Mouse (Mus musculus) lung, embryonic 14.5 days (tissue): ENCODE measurements at regions not wholly inside any gene's neighbourhood (a gene's known extent, or its start where the extent isn't known, plus 50 kb on each side); places are given as distances from the start of the nearest gene placed in this dataset.

Source experiments
- ATAC-seq: fragments of 200-750 bp; cut with Nextera tagmentation; 2 replicates; pipeline ENCODE4 v1.8.0; 2017; ENCODE audit warnings: mild to moderate bottlenecking, moderate TSS enrichment, moderate library complexity; ENCODE audit not compliant: insufficient read depth
- DNase-seq: peaks from one replicate; pipeline ENCODE4 v3.0.0-alpha.2; 2015
- H3K27ac ChIP-seq: fragments of 300-500 bp; sonication (generic); 2 replicates; pipeline ENCODE4 v1.5.1; 2014; ENCODE audit warnings: low read depth, mild to moderate bottlenecking, moderate library complexity
- H3K27me3 ChIP-seq: fragments of 300-500 bp; sonication (generic); 2 replicates; pipeline ENCODE4 v1.6.1; 2014; ENCODE audit warnings: low read length, control low read depth; ENCODE audit not compliant: insufficient read depth
- H3K36me3 ChIP-seq: fragments of 300-500 bp; sonication (generic); 2 replicates; pipeline ENCODE4 v1.6.1; 2014; ENCODE audit warnings: control low read depth; ENCODE audit not compliant: insufficient read depth
- H3K4me1 ChIP-seq: fragments of 300-500 bp; sonication (generic); 2 replicates; pipeline ENCODE4 v1.6.1; 2014; ENCODE audit warnings: antibody characterized with exemption, control low read depth; ENCODE audit not compliant: insufficient read depth
- H3K4me2 ChIP-seq: fragments of 300-500 bp; sonication (generic); 2 replicates; pipeline ENCODE4 v1.6.1; 2014; ENCODE audit warnings: mild to moderate bottlenecking
- H3K4me3 ChIP-seq: fragments of 300-500 bp; sonication (generic); 2 replicates; pipeline ENCODE4 v1.5.1; 2014; ENCODE audit warnings: low read depth, low read length
- H3K9ac ChIP-seq: fragments of 300-500 bp; sonication (generic); 2 replicates; pipeline ENCODE4 v1.6.1; 2014
- H3K9me3 ChIP-seq: fragments of 300-500 bp; sonication (generic); 2 replicates; pipeline ENCODE4 v1.6.1; 2016; ENCODE audit warnings: low read depth, low read length, control low read depth
- CTCF ChIP-seq: IDR thresholded peaks from 2 replicates; pipeline ENCODE4 v1.5.1; 2016; ENCODE audit warnings: antibody characterized with exemption, low read depth
- WGBS: fragments of 180-500 bp; shearing (Covaris S2); extraction: QIAGEN DNeasy Blood & Tissue Kit; methylation state at CpG from one replicate; pipeline ENCODE4 v1.1.7; 2014; 5-methylcytosine and 5-hydroxymethylcytosine counted together

GRCm38 (mm10) chr9:87649015-87649978 is 81.8 kb downstream of the Tbx18 start:
- H3K27ac ChIP-seq = no peak overlapping the region
- no peak overlapping the region for H3K4me3 ChIP-seq
- H3K9ac ChIP-seq = no peak overlapping the region
- H3K36me3 ChIP-seq = no peaks in the 10 kb centered on the region
- TF ChIP-seq CTCF = no peak
- DNase-seq (peak; percentile 77), ATAC-seq (peak; percentile 91)
- no peak overlapping the region for H3K4me2 ChIP-seq
- H3K9me3 ChIP-seq = no peaks in the 10 kb centered on the region
- H3K4me1 ChIP-seq = no peaks in the 10 kb centered on the region
- WGBS = 25% methylated on average over 6 of the region's 6 CpGs
- H3K27me3 ChIP-seq = no peaks in the 10 kb centered on the region

- no peak overlapping the region for H3K9ac ChIP-seq
- H3K36me3 ChIP-seq = no peaks in the 10 kb centered on the region
- DNase-seq = no peak
- H3K27me3 ChIP-seq = no peaks in the 10 kb centered on the region
- no peak overlapping the region for H3K27ac ChIP-seq
- no peak overlapping the region for H3K4me3 ChIP-seq
- H3K4me1 ChIP-seq = no peaks in the 10 kb centered on the region
- WGBS = 42% methylated on average over 5 of the region's 5 CpGs
- H3K9me3 ChIP-seq = no peaks in the 10 kb centered on the region
- no peak for TF ChIP-seq CTCF
- no peak overlapping the region for H3K4me2 ChIP-seq
- no peak for ATAC-seq
Observed at GRCm38 (mm10) chr9:87648317-87648716, 82.7 kb downstream of the Tbx18 start.

DNA sequence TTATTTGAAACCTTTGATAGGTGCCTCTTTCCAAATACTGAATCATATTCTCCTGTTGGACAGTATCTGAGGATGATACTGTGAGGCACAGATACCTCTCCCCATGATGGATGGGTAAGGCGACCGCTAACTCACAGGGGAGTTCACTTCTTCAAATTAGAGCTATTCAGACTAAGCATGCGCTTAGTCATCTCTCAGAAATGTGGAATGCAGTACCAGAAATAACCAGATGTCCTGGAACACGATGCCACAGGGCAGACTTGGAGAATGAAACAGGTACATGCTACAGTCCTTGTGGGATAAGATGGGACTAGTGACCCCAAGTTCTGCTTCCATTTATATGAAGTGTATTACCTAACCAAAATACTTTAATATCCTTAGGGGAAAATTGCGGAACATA is 86.0 kb downstream of the Tbx18 start:
- no peak overlapping the region for H3K9ac ChIP-seq

DNA sequence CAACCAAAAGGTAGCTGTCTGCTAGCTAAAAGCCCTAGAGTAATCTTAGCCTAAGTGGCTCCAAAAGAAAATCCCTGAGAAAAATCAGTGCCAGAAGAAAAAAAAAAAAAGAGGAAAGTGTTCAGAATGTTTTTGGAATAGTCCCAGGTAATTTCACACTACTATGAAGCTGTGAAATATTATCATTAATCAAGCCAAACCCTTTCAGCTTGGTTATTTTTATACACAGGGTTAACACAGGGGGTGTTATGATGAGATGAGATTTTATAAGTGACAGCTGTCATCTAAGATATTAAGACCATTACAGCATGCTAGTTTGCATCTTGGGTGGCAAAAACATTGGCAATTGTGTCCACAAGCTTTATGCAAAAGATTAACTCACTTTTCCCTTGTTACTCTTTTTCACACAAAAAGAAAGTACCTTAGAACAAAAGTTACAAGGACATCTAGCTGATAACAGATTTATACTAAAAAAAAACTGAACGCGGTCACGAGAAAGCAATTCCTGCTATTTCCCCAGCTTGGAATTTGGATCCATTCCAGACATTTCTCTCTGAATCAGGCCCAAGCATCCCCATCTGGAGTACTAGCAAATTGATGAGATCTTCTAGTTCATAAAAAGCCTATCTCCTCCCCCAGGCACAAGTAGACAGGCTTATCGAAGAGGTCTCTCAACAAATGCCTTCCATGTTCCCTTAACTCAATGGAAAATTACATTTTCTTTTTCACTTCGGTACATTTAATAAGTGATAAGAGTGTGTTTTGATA is 97.0 kb downstream of the Tbx18 start:
- Histone ChIP-seq H3K4me1 (no peaks in the 10 kb centered on the region), H3K9ac (no peak overlapping the region), H3K9me3 (no peaks in the 10 kb centered on the region), H3K4me3 (no peak overlapping the region), H3K27ac (no peak overlapping the region), H3K36me3 (no peaks in the 10 kb centered on the region), H3K27me3 (no peaks in the 10 kb centered on the region), H3K4me2 (no peak overlapping the region)
- DNase-seq = peak; percentile 85
- ATAC-seq = peak; percentile 74; the same call in 1 of the 2 replicates
- WGBS = 39% methylated on average over 5 of the region's 5 CpGs
- TF ChIP-seq CTCF = no peak

More for the DNA sequence above, 86.0 kb downstream of the Tbx18 start:
- H3K4me3 ChIP-seq = no peak overlapping the region
- H3K4me1 ChIP-seq = no peaks in the 10 kb centered on the region
- no peak overlapping the region for H3K4me2 ChIP-seq
- no peaks in the 10 kb centered on the region for H3K27me3 ChIP-seq
- H3K36me3 ChIP-seq = no peaks in the 10 kb centered on the region
- WGBS = 80% methylated on average over 5 of the region's 5 CpGs
- TF ChIP-seq CTCF = no peak
- H3K27ac ChIP-seq = no peak overlapping the region
- DNase-seq (no peak), ATAC-seq (no peak)
- no peaks in the 10 kb centered on the region for H3K9me3 ChIP-seq

GRCm38 (mm10) chr9:87626432-87626831 is 104.6 kb downstream of the Tbx18 start:
- peak; percentile 38; the same call in 1 of the 2 replicates for ATAC-seq

DNA sequence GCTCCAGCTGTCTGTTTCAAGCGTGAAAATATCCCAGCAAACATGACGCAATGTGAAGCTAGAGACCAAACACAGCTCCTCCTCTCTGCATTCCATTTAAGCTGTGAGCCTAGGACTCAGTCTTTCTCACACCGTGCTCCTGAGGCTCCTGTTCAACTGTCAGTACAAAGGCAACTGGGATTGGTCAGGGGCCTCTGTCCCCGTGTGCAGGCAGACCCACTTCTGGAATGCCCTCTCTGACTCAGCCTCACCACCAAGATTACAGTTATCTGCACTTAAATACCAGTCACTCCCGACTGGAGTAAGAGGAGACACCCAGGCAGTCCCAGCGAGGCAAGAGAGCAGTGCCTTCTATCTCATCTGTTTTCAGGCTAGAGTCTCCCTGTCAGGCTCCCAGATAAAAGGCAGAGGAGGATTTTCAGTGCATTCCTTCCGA is 112.8 kb downstream of the Tbx18 start:
- no peaks in the 10 kb centered on the region for H3K27me3 ChIP-seq
- TF ChIP-seq CTCF = no peak
- no peak overlapping the region for H3K4me3 ChIP-seq
- H3K9ac ChIP-seq = no peak overlapping the region
- no peak overlapping the region for H3K27ac ChIP-seq
- H3K4me1 ChIP-seq = no peaks in the 10 kb centered on the region
- peak; percentile 42 for DNase-seq
- 8% methylated on average over 7 of the region's 7 CpGs for WGBS
- peak overlapping the region; percentile 7; the same call in 1 of the 2 replicates for H3K4me2 ChIP-seq
- H3K9me3 ChIP-seq = no peaks in the 10 kb centered on the region
- H3K36me3 ChIP-seq = no peaks in the 10 kb centered on the region
- ATAC-seq = peak; percentile 78

More at GRCm38 (mm10) chr9:87626432-87626831, 104.6 kb downstream of the Tbx18 start:
- Histone ChIP-seq H3K4me1 (no peaks in the 10 kb centered on the region), H3K4me2 (no peak overlapping the region), H3K27me3 (no peaks in the 10 kb centered on the region), H3K27ac (no peak overlapping the region), H3K9me3 (no peaks in the 10 kb centered on the region), H3K36me3 (no peaks in the 10 kb centered on the region), H3K9ac (no peak overlapping the region), H3K4me3 (no peak overlapping the region)
- 33% methylated on average over 3 of the region's 3 CpGs for WGBS
- TF ChIP-seq CTCF = no peak
- DNase-seq = peak; percentile 9
